Mouse (Mus musculus): ENCODE data around the gene Rasa4. TPM values are rescaled to one million over a fixed set of nuclear protein-coding genes. Genes with fewer than 3 reads are reported as not detected.
A peak's percentile ranks its signal among the peaks of the same experiment; 100 is the strongest.

The Rasa4 gene
- polyA plus RNA-seq, 1 experiment, result 9.1 TPM

DNA sequence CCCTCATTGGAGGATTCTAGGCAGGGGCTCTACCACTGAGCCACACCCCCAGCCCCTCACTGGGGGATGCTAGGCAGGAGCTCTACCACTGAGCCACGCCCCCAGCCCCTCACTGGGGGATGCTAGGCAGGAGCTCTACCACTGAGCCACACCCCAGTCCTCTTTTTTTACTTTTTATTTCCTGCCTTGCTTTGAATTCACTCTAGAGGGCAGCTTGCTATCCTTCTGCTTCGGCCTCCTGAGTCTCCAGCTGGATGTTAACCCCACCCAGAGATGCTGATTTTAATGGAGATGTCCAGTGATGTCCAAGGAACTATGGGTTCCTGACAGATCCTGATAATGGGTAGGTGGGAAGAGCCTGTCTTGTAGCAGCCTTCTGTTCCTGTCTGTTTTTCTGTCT lies 14.3 kb upstream of the Rasa4 start:
- H3K27ac ChIP-seq (ENCODE audit: insufficient read depth, low read depth, low read length), result no peak overlapping the region
- H3K4me3 ChIP-seq (ENCODE audit: insufficient read depth, low read depth, low read length), result no peak overlapping the region
- 62% methylated on average over 2 of the region's 2 CpGs for WGBS
- H3K4me1 ChIP-seq (ENCODE audit: control insufficient read depth, insufficient read depth, low read length), result no peaks in the 10 kb centered on the region
- DNase-seq, result no peak
- TF ChIP-seq CTCF (conservative IDR thresholded peaks at IDR 0.05; ENCODE audit: insufficient read depth, insufficient read length, low read depth, low read length), result no peak
- no peak for TF ChIP-seq POLR2A (IDR thresholded peaks at IDR 0.05; ENCODE audit: low read depth, low read length)
- no peaks in the 10 kb centered on the region for H3K36me3 ChIP-seq (ENCODE audit: control insufficient read depth, insufficient read depth, low read length)
- no peaks in the 10 kb centered on the region for H3K27me3 ChIP-seq (replicated peaks; ENCODE audit: control insufficient read depth, insufficient read depth, low read length)

DNA sequence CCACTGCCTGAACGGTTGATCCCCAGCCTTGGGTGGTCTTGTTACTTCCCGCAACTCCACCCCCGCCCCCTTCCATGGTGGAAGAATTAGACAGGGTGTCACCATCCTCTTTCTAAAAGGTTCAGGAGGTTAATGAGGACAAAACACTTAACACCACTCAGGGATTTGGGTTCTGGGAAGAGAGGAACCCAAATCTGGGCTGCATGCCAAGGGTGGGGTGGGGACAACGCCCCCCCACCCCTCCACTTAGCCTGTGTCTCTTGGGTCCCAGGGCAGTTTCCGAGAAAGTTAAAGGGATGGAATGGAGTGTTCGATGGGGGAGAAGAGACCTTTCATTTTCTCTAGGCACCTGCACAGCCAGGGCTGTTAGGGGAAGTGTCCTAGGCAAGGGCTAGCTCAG lies 10.7 kb upstream of the Rasa4 start:
- peaks cover 3% of the 10 kb centered on the region; the same call in 1 of the 2 replicates for H3K4me1 ChIP-seq (ENCODE audit: control insufficient read depth, insufficient read depth, low read length)
- H3K27ac ChIP-seq (ENCODE audit: insufficient read depth, low read depth, low read length), result no peak overlapping the region
- TF ChIP-seq POLR2A (IDR thresholded peaks at IDR 0.05; ENCODE audit: low read depth, low read length) (no peak), CTCF (conservative IDR thresholded peaks at IDR 0.05; ENCODE audit: insufficient read depth, insufficient read length, low read depth, low read length) (no peak)
- no peaks in the 10 kb centered on the region for H3K36me3 ChIP-seq (ENCODE audit: control insufficient read depth, insufficient read depth, low read length)
- WGBS, result 46% methylated on average over 6 of the region's 6 CpGs
- no peaks in the 10 kb centered on the region for H3K27me3 ChIP-seq (replicated peaks; ENCODE audit: control insufficient read depth, insufficient read depth, low read length)
- H3K4me3 ChIP-seq (ENCODE audit: insufficient read depth, low read depth, low read length), result no peak overlapping the region
- no peak for DNase-seq

DNA sequence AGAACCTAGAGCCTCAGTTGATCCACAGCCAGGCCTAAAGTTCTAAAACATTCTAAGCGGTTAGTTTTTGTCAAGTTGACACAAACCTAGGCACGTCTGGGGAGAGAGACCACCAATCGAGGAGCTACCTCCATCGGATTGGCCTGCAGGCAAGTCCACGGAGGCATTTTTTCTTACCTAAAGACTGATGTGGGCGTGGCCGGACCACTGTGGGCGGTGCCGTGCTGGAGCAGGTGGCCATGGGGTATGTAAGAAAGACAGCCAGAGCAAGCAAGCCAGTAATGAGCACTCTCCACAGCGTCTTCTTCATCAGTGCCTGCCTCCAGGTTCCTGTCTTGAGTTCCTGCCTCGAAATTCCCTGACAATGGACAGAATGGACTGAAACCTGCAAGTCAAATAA lies 10.2 kb upstream of the Rasa4 start:
- Histone ChIP-seq H3K27me3 (replicated peaks; ENCODE audit: control insufficient read depth, insufficient read depth, low read length) (no peaks in the 10 kb centered on the region), H3K4me1 (ENCODE audit: control insufficient read depth, insufficient read depth, low read length) (peaks cover 3% of the 10 kb centered on the region; the same call in 1 of the 2 replicates), H3K36me3 (ENCODE audit: control insufficient read depth, insufficient read depth, low read length) (no peaks in the 10 kb centered on the region), H3K4me3 (ENCODE audit: insufficient read depth, low read depth, low read length) (no peak overlapping the region), H3K27ac (ENCODE audit: insufficient read depth, low read depth, low read length) (no peak overlapping the region)
- TF ChIP-seq CTCF (conservative IDR thresholded peaks at IDR 0.05; ENCODE audit: insufficient read depth, insufficient read length, low read depth, low read length), result no peak
- 79% methylated on average over 11 of the region's 11 CpGs for WGBS
- no peak for DNase-seq

DNA sequence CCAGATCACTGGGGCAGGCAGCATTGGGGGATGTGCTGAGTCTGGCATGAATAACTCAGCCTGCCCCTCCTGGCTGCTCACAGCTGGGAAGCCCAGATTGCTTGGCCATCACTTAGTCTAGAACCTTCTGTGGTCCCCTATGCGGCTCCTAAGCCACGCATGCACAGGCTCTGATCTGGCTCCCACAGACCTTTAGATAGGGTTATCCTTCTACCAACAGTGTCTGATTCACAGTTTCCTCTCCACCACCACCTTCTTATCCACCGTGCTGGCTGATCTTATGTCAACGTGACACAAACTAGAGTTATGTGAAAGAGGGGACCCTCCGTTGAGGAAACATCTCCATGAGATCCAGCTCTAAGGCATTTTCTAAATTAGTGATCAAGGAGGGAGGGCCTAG lies 8.6 kb upstream of the Rasa4 start:
- Histone ChIP-seq H3K27me3 (replicated peaks; ENCODE audit: control insufficient read depth, insufficient read depth, low read length) (no peaks in the 10 kb centered on the region), H3K4me3 (ENCODE audit: insufficient read depth, low read depth, low read length) (no peak overlapping the region), H3K36me3 (ENCODE audit: control insufficient read depth, insufficient read depth, low read length) (no peaks in the 10 kb centered on the region), H3K27ac (ENCODE audit: insufficient read depth, low read depth, low read length) (no peak overlapping the region), H3K4me1 (ENCODE audit: control insufficient read depth, insufficient read depth, low read length) (peaks cover 3% of the 10 kb centered on the region; the same call in 1 of the 2 replicates)
- WGBS, result 90% methylated on average over 5 of the region's 5 CpGs
- DNase-seq, result no peak
- no peak for TF ChIP-seq POLR2A (IDR thresholded peaks at IDR 0.05; ENCODE audit: low read depth, low read length)

DNA sequence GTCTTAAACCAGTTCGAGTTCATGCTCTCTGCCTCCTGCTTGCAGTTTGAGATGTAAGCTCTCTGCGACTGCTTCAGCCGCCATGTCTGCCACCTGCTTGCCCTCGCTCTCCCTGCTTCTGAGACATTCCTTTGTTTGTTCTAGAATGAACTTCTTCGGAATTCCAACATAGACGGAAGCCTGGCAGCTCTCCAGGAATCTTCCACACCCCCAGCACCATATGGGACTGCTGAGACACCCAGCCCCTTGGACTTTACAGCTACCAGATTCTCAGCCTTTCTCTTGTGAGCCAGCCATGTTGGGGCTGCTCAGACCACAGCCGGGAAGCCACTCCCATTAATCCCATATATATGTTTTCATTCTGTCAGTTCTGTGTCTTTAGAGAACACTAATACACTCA lies 7.4 kb upstream of the Rasa4 start:
- H3K4me3 ChIP-seq (ENCODE audit: insufficient read depth, low read depth, low read length), result no peak overlapping the region
- WGBS, result 29% methylated on average over 7 of the region's 7 CpGs
- H3K27ac ChIP-seq (ENCODE audit: insufficient read depth, low read depth, low read length), result no peak overlapping the region; the same call in 1 of the 2 replicates
- H3K4me1 ChIP-seq (ENCODE audit: control insufficient read depth, insufficient read depth, low read length), result peaks cover 3% of the 10 kb centered on the region; the same call in 1 of the 2 replicates
- no peaks in the 10 kb centered on the region for H3K27me3 ChIP-seq (replicated peaks; ENCODE audit: control insufficient read depth, insufficient read depth, low read length)
- H3K36me3 ChIP-seq (ENCODE audit: control insufficient read depth, insufficient read depth, low read length), result no peaks in the 10 kb centered on the region
- no peak for DNase-seq
- TF ChIP-seq POLR2A (IDR thresholded peaks at IDR 0.05; ENCODE audit: low read depth, low read length), result no peak
- TF ChIP-seq CTCF (conservative IDR thresholded peaks at IDR 0.05; ENCODE audit: insufficient read depth, insufficient read length, low read depth, low read length), result no peak

DNA sequence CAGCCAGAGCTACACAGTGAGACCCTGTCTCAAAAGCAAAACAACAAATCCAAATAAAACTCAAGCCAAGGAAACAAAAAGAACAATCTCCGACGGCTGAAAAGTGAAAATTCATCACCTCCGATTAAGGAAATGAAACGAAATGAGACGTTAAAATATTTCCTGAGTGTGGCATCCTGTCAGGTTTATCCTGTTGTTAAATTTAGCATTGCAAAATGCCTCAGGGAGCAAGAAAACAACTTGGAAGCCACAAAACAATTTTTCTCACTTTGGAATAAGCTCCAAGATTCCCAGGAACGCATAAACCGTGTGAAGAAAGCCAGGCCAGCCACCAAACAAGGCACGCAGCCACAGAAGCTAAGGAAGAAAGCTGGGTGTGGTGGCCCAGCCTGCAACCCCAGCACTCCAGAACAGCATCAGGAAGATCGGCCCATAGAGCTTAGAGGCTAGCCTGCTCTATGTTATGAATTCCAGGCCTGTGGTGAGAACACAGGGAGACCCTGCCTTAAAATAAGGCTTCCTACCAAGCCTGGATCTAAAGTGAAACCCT lies 6.6 kb upstream of the Rasa4 start:
- no peaks in the 10 kb centered on the region for H3K36me3 ChIP-seq (ENCODE audit: control insufficient read depth, insufficient read depth, low read length)
- TF ChIP-seq POLR2A (IDR thresholded peaks at IDR 0.05; ENCODE audit: low read depth, low read length) (no peak), CTCF (conservative IDR thresholded peaks at IDR 0.05; ENCODE audit: insufficient read depth, insufficient read length, low read depth, low read length) (no peak)
- DNase-seq, result peak; percentile 67
- no peaks in the 10 kb centered on the region for H3K27me3 ChIP-seq (replicated peaks; ENCODE audit: control insufficient read depth, insufficient read depth, low read length)
- H3K4me3 ChIP-seq (ENCODE audit: insufficient read depth, low read depth, low read length), result no peak overlapping the region
- WGBS, result 58% methylated on average over 9 of the region's 9 CpGs
- peak overlapping the region; percentile 89 for H3K27ac ChIP-seq (ENCODE audit: insufficient read depth, low read depth, low read length)
- peaks cover 3% of the 10 kb centered on the region; the same call in 1 of the 2 replicates for H3K4me1 ChIP-seq (ENCODE audit: control insufficient read depth, insufficient read depth, low read length)

DNA sequence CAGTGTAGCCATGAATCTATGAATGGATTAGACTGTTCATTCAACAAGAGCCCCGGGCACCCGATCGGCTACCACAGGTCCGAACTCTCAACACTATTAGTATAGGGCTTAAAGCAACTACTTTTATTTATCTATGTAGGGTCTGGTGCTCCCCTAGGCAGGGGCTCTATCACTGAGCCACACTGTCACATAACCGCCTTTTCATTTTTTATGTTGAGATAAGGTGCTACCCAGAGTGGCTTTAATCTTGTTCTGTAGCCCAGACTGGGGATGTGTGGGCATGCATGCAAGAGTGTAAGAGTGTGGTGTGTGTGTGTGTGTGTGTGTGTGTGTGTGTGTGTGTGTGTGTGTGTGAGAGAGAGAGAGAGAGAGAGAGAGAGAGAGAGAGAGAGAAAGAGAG lies 5.6 kb upstream of the Rasa4 start:
- no peak overlapping the region for H3K27ac ChIP-seq (ENCODE audit: insufficient read depth, low read depth, low read length)
- no peak overlapping the region for H3K4me3 ChIP-seq (ENCODE audit: insufficient read depth, low read depth, low read length)
- no peak for DNase-seq
- no peak for TF ChIP-seq CTCF (conservative IDR thresholded peaks at IDR 0.05; ENCODE audit: insufficient read depth, insufficient read length, low read depth, low read length)
- TF ChIP-seq POLR2A (IDR thresholded peaks at IDR 0.05; ENCODE audit: low read depth, low read length), result no peak
- H3K4me1 ChIP-seq (ENCODE audit: control insufficient read depth, insufficient read depth, low read length), result peaks cover 3% of the 10 kb centered on the region; the same call in 1 of the 2 replicates
- no peaks in the 10 kb centered on the region for H3K36me3 ChIP-seq (ENCODE audit: control insufficient read depth, insufficient read depth, low read length)
- 96% methylated on average over 5 of the region's 5 CpGs for WGBS
- H3K27me3 ChIP-seq (replicated peaks; ENCODE audit: control insufficient read depth, insufficient read depth, low read length), result no peaks in the 10 kb centered on the region
